Mouse (Mus musculus) Patski (cell line): Measurements from ENCODE around the gene Aplp2. TPM values are rescaled to one million over a fixed set of nuclear protein-coding genes. Genes with fewer than 3 reads are reported as not detected.
"Not testable (repeated sequence)": the region's sequence is repeated elsewhere in the genome, so short reads cannot be mapped to it uniquely, and the experiment has no call there.

Experiments
- ATAC-seq: fragments of 100-300 bp; one replicate; pipeline ENCODE4 v1.8.0; 2021
- CTCF ChIA-PET: fragments of 350-600 bp; sonication (Branson Sonifier 250); formaldehyde crosslinking; loops from one replicate; lab custom pipeline; 2022; ENCODE audit warnings: inconsistent platforms; lab: Charles Lee
- POLR2A ChIA-PET: fragments of 350-600 bp; sonication (Branson Sonifier 250); formaldehyde crosslinking; loops from one replicate; lab custom pipeline; 2022; ENCODE audit warnings: antibody characterized with exemption, inconsistent platforms; lab: Charles Lee
- DNase-seq: peaks from one replicate; pipeline ENCODE4 v3.0.0-alpha.2; 2011; ENCODE audit warnings: low read depth, low spot score
- H3K27me3 ChIP-seq: fragments of 371-371 bp; one replicate; pipeline ENCODE4 v1.5.1; 2021
- CTCF ChIP-seq: fragments of 100-300 bp; IDR thresholded peaks from one replicate; pipeline ENCODE4 v1.5.1; 2021
- in situ Hi-C: fragments of 300-500 bp; cut with MboI; formaldehyde crosslinking; loops from 3 replicates; pipeline ENCODE4 v1.11.1; 2018; ENCODE audit warnings: low pct_unique_long_range_greater_than_20kb, mixed read lengths
- polyA plus RNA-seq: library from polyadenylated mRNA; unstranded; gene quantifications from one replicate; pipeline ENCODE4 v1.2.3, GENCODE M21; 2021

The Aplp2 gene
- polyA plus RNA-seq, 1 experiment from 2014 or later: 755 TPM

- ChIA-PET CTCF (interaction anchor here (1.2 to 1.3 kb wide), 2 partner anchors 14 to 20 kb away, joined by 3 to 4 read pairs; no protein-coding TSS in a partner anchor), POLR2A (no interaction called here)
- in situ Hi-C loops: no loop called here
- ATAC-seq (peak; percentile 49), DNase-seq (no peak)
- no peaks in the 10 kb centered on the region for H3K27me3 ChIP-seq
- TF ChIP-seq CTCF: no peak
Measured at GRCm38 (mm10) chr9:31181291-31182085, 30.1 kb downstream of the Aplp2 start.

DNA sequence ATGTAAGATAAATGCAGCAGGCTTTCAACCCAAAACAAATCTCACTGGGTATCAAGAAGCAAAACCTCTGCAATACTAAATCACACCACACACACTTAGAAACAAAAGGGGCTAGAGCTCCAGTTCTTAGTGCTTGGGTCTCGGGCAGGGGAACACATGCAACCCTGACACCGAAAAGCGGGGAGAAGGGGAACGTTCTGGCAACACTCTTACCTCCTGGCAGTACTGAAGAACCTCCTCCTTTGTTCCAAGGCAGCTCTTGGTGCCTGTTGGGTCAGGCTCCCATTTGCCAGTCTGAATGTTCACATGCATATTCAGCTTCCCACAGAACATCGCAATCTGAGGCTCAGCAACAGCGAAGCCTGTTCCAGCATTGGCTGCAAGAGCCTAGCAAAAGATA is 33.9 kb downstream of the Aplp2 start:
- in situ Hi-C loops: no loop called here
- ChIA-PET POLR2A (interaction anchor here (0.6 kb wide), 1 partner anchor 9 kb away, joined by 3 read pairs; no protein-coding TSS in a partner anchor), CTCF (interaction anchor here (1.7 kb wide), 1 partner anchor 11 kb away, joined by 3 read pairs; no protein-coding TSS in a partner anchor)
- ATAC-seq (no peak), DNase-seq (no peak)
- TF ChIP-seq CTCF: no peak
- no peaks in the 10 kb centered on the region for H3K27me3 ChIP-seq

DNA sequence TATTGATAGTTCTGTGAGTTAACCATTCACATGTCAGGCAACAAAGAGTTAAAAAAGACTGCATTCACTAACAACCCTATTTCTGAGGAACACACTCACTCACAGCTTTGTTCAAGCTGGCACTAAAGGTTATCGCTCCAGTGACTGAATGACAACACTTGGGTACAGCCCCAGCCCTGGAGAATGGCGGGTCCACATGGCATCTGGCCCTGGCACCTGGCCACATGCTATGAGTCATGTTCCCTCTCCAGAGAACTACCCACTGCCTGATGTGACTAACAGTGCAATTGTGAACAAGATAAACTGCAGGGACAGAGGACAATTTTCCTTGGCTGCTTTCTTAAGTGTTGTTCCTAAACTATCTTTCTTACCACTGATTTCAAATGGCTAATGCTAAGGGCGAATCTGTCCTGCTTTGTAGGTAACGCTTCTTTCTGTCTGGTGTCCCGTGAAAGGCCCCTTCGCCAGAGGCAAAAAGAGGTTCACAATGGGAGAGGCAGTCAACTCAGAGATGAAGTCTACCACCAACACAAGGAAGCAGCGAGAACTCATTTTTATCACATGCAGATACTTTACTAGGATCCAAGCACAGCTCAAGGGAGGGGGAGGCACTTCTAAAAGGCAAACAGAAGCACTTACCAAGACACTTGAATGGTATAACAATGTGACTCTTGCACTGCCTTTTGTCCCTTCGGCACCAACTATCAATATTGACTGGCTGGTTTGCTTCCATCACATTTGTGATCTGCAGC is 35.1 kb downstream of the Aplp2 start:
- ChIA-PET CTCF (interaction anchor here (1.0 to 1.9 kb wide), 3 partner anchors 10 to 27 kb away, joined by 3 to 6 read pairs (median 4); no protein-coding TSS in a partner anchor), POLR2A (interaction anchor here (0.6 kb wide), 1 partner anchor 40 kb away, joined by 3 read pairs; no protein-coding TSS in a partner anchor)
- in situ Hi-C loops: no loop called here
- DNase-seq (peak; percentile 71), ATAC-seq (peak; percentile 96)
- no peaks in the 10 kb centered on the region for H3K27me3 ChIP-seq
- TF ChIP-seq CTCF: no peak

DNA sequence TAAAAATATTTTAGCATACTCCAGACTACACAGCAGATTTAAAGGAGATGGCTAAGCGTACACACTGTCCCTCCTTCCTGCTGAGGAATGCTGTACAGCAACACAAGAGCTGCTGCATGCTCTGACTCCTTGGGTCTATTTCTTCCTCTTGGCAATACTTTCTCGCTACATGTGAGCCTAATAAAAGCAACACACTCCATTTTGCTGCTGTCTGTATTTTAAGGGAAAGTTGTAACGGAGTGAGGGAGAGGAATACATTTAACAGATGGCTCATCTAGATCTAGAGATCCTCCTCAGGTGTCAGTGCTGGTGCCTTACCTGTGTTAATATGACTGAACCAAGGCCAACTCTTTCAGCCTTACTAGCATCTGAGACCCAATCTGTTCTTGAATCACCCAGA is 35.6 kb downstream of the Aplp2 start:
- ChIA-PET POLR2A (no interaction called here), CTCF (interaction anchor here (1.7 to 1.9 kb wide), 2 partner anchors 9 to 21 kb away, joined by 3 to 6 read pairs; no protein-coding TSS in a partner anchor)
- in situ Hi-C loops: no loop called here
- no peak for TF ChIP-seq CTCF
- ATAC-seq (no peak), DNase-seq (no peak)
- H3K27me3 ChIP-seq: no peaks in the 10 kb centered on the region

DNA sequence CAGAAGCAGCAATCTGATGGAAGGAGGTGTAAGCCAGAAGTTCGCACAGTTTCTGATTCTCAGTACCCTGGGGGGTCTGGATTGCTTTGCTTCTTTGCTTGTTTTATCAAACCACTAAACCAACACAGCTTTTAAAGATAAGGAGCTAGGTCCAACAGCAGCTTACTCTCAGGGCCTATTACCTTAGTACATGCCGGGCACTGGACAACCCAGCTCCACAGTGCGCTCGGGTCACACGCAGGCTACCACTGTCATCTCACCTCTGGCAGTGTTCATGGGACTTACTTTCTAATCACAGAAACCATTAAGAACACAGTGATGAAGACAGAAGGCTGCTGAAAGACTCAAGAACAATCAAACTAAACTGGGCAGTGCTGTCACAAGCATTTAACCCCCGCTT is 36.3 kb downstream of the Aplp2 start:
- CTCF ChIA-PET: interaction anchor here (1.9 kb wide), 1 partner anchor 20 kb away, joined by 6 read pairs; no protein-coding TSS in a partner anchor
- in situ Hi-C loops: no loop called here
- DNase-seq (no peak), ATAC-seq (no peak)
- TF ChIP-seq CTCF: no peak
- POLR2A ChIA-PET: no interaction called here
- no peaks in the 10 kb centered on the region for H3K27me3 ChIP-seq

GRCm38 (mm10) chr9:31168356-31169093 is 43.1 kb downstream of the Aplp2 start:
- no peaks in the 10 kb centered on the region for H3K27me3 ChIP-seq
- no peak for ATAC-seq
- DNase-seq: no peak

DNA sequence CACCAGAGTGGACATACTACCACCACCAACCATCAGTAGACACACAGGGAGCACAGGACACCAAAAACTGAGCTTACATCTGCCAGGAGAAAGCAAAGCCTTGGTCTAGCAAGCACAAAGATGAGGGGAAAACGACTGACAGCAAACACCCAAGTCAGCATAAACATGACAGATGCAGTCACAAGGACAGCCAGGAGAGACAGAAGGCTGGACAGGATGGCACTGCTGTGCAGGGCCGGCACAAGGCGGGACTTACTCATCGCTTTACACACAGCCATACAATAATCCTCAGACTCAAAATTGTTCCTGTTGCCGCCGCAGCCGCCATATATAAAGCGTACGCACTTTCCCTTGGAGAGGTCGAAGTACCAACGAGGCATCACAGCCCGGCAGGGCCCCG is 44.3 kb downstream of the Aplp2 start:
- TF ChIP-seq CTCF: no peak
- in situ Hi-C loops: loop anchor here (25.0 kb wide), 1 partner anchor 370 kb away; no protein-coding TSS in a partner anchor
- no peaks in the 10 kb centered on the region for H3K27me3 ChIP-seq
- no peak for ATAC-seq
- CTCF ChIA-PET: interaction anchor here (1.4 kb wide), 1 partner anchor 10 kb away, joined by 3 read pairs; no protein-coding TSS in a partner anchor
- POLR2A ChIA-PET: no interaction called here
- no peak for DNase-seq

More at GRCm38 (mm10) chr9:31168356-31169093, 43.1 kb downstream of the Aplp2 start:
- ChIA-PET POLR2A (no interaction called here), CTCF (interaction anchor here (1.2 to 1.3 kb wide), 2 partner anchors 11 to 180 kb away, joined by 3 to 4 read pairs; no protein-coding TSS in a partner anchor)
- in situ Hi-C loops: loop anchor here (25.0 kb wide), 1 partner anchor 369 kb away; no protein-coding TSS in a partner anchor
- TF ChIP-seq CTCF: no peak

GRCm38 (mm10) chr9:31165505-31165904 is 46.1 kb downstream of the Aplp2 start:
- CTCF ChIA-PET: interaction anchor here (0.9 to 3.3 kb wide), 3 partner anchors 8 to 184 kb away, joined by 3 to 12 read pairs (median 3); no protein-coding TSS in a partner anchor
- DNase-seq, H3K27me3 ChIP-seq, ATAC-seq, POLR2A ChIA-PET: not testable (repeated sequence)
- in situ Hi-C loops: loop anchor here (25.0 kb wide), 1 partner anchor 372 kb away; no protein-coding TSS in a partner anchor
- peak; percentile 39 for TF ChIP-seq CTCF

DNA sequence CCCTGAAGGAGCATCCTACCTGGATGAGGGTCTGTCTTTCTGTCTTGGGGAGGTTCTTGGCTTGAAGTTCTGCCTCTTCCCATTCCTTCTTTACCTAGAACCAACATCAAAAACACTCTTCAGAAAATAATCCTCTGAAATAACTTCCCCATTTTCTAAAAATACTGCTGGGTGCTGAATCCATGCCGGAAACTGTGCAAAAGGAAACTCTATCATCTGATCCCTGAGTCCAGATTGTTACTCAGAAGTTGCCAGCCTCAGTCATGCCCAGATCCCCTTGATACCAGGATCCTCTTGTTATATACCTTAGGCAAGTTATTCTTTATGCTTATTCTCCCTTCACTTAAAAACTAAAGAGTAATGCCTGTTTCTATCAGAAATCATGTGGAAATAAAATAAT is 48.3 kb downstream of the Aplp2 start:
- ChIA-PET CTCF (interaction anchor here (1.7 to 3.3 kb wide), 2 partner anchors 10 to 169 kb away, joined by 5 to 12 read pairs; no protein-coding TSS in a partner anchor), POLR2A (no interaction called here)
- in situ Hi-C loops: loop anchor here (25.0 kb wide), 1 partner anchor 374 kb away; no protein-coding TSS in a partner anchor
- no peak for DNase-seq
- no peak for TF ChIP-seq CTCF
- H3K27me3 ChIP-seq: no peaks in the 10 kb centered on the region
- no peak for ATAC-seq
